Mouse (Mus musculus) midbrain, embryonic 12.5 days (tissue): ENCODE measurements around the gene Hist1h4i. TPM values are rescaled to one million over a fixed set of nuclear protein-coding genes. Genes with fewer than 3 reads are reported as not detected.

ENCODE experiments used
- ATAC-seq: fragments of 200-750 bp; cut with Nextera tagmentation; 2 replicates; pipeline ENCODE4 v1.8.0; 2017; ENCODE audit warnings: low read depth, moderate TSS enrichment, moderate library complexity; ENCODE audit not compliant: low FRiP score
- H3K27ac ChIP-seq: fragments of 300-500 bp; sonication (generic); replicated peaks from 2 replicates; pipeline ENCODE4 v1.5.1; 2016; ENCODE audit warnings: mild to moderate bottlenecking
- H3K27me3 ChIP-seq: fragments of 300-500 bp; sonication (generic); 2 replicates; pipeline ENCODE4 v1.6.1; 2016; ENCODE audit warnings: mild to moderate bottlenecking
- H3K36me3 ChIP-seq: fragments of 300-500 bp; sonication (generic); 2 replicates; pipeline ENCODE4 v1.6.1; 2016
- H3K4me1 ChIP-seq: fragments of 300-500 bp; sonication (generic); 2 replicates; pipeline ENCODE4 v1.6.1; 2016
- H3K4me2 ChIP-seq: fragments of 300-500 bp; sonication (generic); replicated peaks from 2 replicates; pipeline ENCODE4 v1.6.1; 2016; ENCODE audit warnings: mild to moderate bottlenecking, moderate library complexity
- H3K4me3 ChIP-seq: fragments of 300-500 bp; sonication (generic); 2 replicates; pipeline ENCODE4 v1.5.1; 2016; ENCODE audit warnings: mild to moderate bottlenecking
- H3K9ac ChIP-seq: fragments of 300-500 bp; sonication (generic); replicated peaks from 2 replicates; pipeline ENCODE4 v1.6.1; 2016; ENCODE audit warnings: mild to moderate bottlenecking, moderate library complexity
- H3K9me3 ChIP-seq: fragments of 300-500 bp; sonication (generic); 2 replicates; pipeline ENCODE4 v1.6.1; 2016; ENCODE audit warnings: mild to moderate bottlenecking
- WGBS: fragments of 180-500 bp; shearing (Covaris S2); methylation state at CpG from one replicate; pipeline ENCODE4 v1.1.7; 2016; 5-methylcytosine and 5-hydroxymethylcytosine counted together
- microRNA-seq: library from miRNA; unstranded; fragments of <30 nt; microRNA quantifications from one replicate; pipeline ENCODE4, GENCODE M21; 2017
- polyA plus RNA-seq: library from polyadenylated mRNA; unstranded; fragments of >200 nt; fragmentation: Nextera tagmentation; extraction: Ambion mirVana; gene quantifications from 2 replicates; pipeline ENCODE4 v1.2.1, GENCODE M21; 2016

The Hist1h4i gene
- polyA plus RNA-seq, 1 experiment from 2014 or later: 34.4 TPM

- no peak for ATAC-seq
- Histone ChIP-seq H3K4me3 (no peak overlapping the region), H3K9me3 (no peaks in the 10 kb centered on the region), H3K27ac (no peak overlapping the region), H3K27me3 (peaks cover 48% of the 10 kb centered on the region), H3K36me3 (no peaks in the 10 kb centered on the region), H3K4me2 (no peak overlapping the region), H3K9ac (no peak overlapping the region), H3K4me1 (peaks cover 19% of the 10 kb centered on the region; the same call in 1 of the 2 replicates)
- WGBS: 79% methylated on average over 5 of the region's 5 CpGs
Observed at GRCm38 (mm10) chr13:21992550-21992949, 48.6 kb downstream of the Hist1h4i start.

Small RNAs within 50 kb of the gene (microRNA-seq; reads per million reads assigned to microRNA genes)
- gene Gm26300 (not detected), gene Gm44390 (not detected), gene Gm44486 (not detected)

Other genes with a start within 250 kb of the Hist1h4i start
- gene Hist1h2bq, start 231.2 kb downstream of the Hist1h4i start, polyA plus RNA-seq: 18.5 and 23.3 TPM in 2 replicates
- not detected in 2 replicates for gene Hist1h2ao, start 230.9 kb downstream of the Hist1h4i start, polyA plus RNA-seq
- not detected in 2 replicates for gene Hist1h4m, start 229.6 kb downstream of the Hist1h4i start, polyA plus RNA-seq
- gene Hist1h4n, start 209.2 kb downstream of the Hist1h4i start, polyA plus RNA-seq: 11.5 and 17.5 TPM in 2 replicates
- gene Hist1h2ap, start 207.9 kb downstream of the Hist1h4i start, polyA plus RNA-seq: 4,827 and 5,103 TPM in 2 replicates
- 17.6 and 23.0 TPM in 2 replicates for gene Hist1h2br, start 207.6 kb downstream of the Hist1h4i start, polyA plus RNA-seq
- 22.3 and 24.2 TPM in 2 replicates for gene Zfp184, start 96.3 kb downstream of the Hist1h4i start, polyA plus RNA-seq
- gene Pom121l2, start 60.2 kb downstream of the Hist1h4i start, polyA plus RNA-seq: not detected in 2 replicates
- 0.30 TPM in 1 of 2 replicates, not detected in the other for gene Prss16, start 31.6 kb downstream of the Hist1h4i start, polyA plus RNA-seq
- gene Hist1h2ah, start 5.8 kb downstream of the Hist1h4i start, polyA plus RNA-seq: 10.1 and 11.3 TPM in 2 replicates
- 7.2 and 8.1 TPM in 2 replicates for gene Hist1h2bk, start 5.5 kb downstream of the Hist1h4i start, polyA plus RNA-seq
- 62.2 and 69.7 TPM in 2 replicates for gene Hist1h2ag, start 1.6 kb upstream of the Hist1h4i start, polyA plus RNA-seq
- gene Hist1h2bj, start 1.9 kb upstream of the Hist1h4i start, polyA plus RNA-seq: 13.1 and 15.4 TPM in 2 replicates
- gene Vmn1r188, start 43.1 kb upstream of the Hist1h4i start, polyA plus RNA-seq: not detected in 2 replicates
- gene Vmn1r189, start 64.5 kb upstream of the Hist1h4i start, polyA plus RNA-seq: not detected in 2 replicates
- gene Vmn1r191, start 142.6 kb upstream of the Hist1h4i start, polyA plus RNA-seq: not detected in 2 replicates
- not detected in 2 replicates for gene Vmn1r192, start 149.8 kb upstream of the Hist1h4i start, polyA plus RNA-seq
- gene Vmn1r193, start 181.8 kb upstream of the Hist1h4i start, polyA plus RNA-seq: not detected in 2 replicates
- gene Vmn1r194, start 202.9 kb upstream of the Hist1h4i start, polyA plus RNA-seq: not detected in 2 replicates
- not detected in 2 replicates for gene Vmn1r195, start 229.2 kb upstream of the Hist1h4i start, polyA plus RNA-seq
- gene Vmn1r196, start 248.6 kb upstream of the Hist1h4i start, polyA plus RNA-seq: not detected in 2 replicates